Mouse (Mus musculus): ENCODE measurements at regions not wholly inside any gene's neighbourhood (a gene's known extent, or its start where the extent isn't known, plus 50 kb on each side); places are given as distances from the start of the nearest gene placed in this dataset.

DNA sequence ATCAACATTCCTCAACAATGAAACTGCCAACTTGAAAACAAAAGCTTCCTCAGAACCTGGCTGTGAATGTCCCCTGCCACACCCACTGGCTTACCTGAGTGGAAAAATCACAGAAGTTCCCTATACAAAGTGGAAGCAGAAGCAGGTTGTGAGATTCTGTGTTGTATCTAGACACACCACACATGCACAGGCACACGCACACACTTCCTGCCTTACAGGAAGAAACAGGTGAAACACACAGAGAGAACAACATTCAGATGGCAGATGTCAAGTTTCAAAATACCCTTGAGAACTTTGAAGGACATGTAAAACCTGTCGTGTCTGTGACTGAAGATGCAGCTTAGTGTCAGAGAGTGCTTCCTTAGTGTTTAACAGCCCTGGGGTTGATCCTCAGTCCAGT, 413.5 kb upstream of the 4930412O13Rik start:
- no peak for TF ChIP-seq CTCF (IDR thresholded peaks at IDR 0.05; ENCODE audit: control insufficient read depth, insufficient read depth, insufficient read length)
- TF ChIP-seq FOSL1 (IDR thresholded peaks at IDR 0.05; ENCODE audit: insufficient read depth, low read length, poor library complexity, severe bottlenecking), result no peak
- TF ChIP-seq USF1 (IDR thresholded peaks at IDR 0.05; ENCODE audit: low read depth), result no peak
- no peak for TF ChIP-seq MYOD1 (IDR thresholded peaks at IDR 0.05; ENCODE audit: control insufficient read depth, insufficient read length, low read depth)
- no peak for TF ChIP-seq CEBPB (IDR thresholded peaks at IDR 0.05; ENCODE audit: low read depth)
- no peak for TF ChIP-seq MAX (IDR thresholded peaks at IDR 0.05)

Data from C2C12 (cell line).